Mouse (Mus musculus) midbrain, postnatal 0 days (tissue): ENCODE measurements around the gene Meis1. TPM values are rescaled to one million over a fixed set of nuclear protein-coding genes. Genes with fewer than 3 reads are reported as not detected.

Experiments
- ATAC-seq: fragments of 200-750 bp; cut with Nextera tagmentation; 2 replicates; pipeline ENCODE4 v1.8.0; 2017; ENCODE audit warnings: moderate number of reproducible peaks, mild to moderate bottlenecking, moderate TSS enrichment, moderate library complexity; ENCODE audit not compliant: low FRiP score
- DNase-seq: peaks from one replicate; pipeline ENCODE4 v3.0.0-alpha.2; 2015; ENCODE audit warnings: low spot score
- H3K27ac ChIP-seq: fragments of 300-500 bp; sonication (generic); 2 replicates; pipeline ENCODE4 v1.5.1; 2014; ENCODE audit warnings: low read depth, mild to moderate bottlenecking, low read length, mixed read lengths
- H3K27me3 ChIP-seq: fragments of 300-500 bp; sonication (generic); 2 replicates; pipeline ENCODE4 v1.6.1; 2014; ENCODE audit warnings: low read length, control low read depth, mixed read lengths; ENCODE audit not compliant: insufficient read depth
- H3K36me3 ChIP-seq: fragments of 300-500 bp; sonication (generic); 2 replicates; pipeline ENCODE4 v1.6.1; 2014; ENCODE audit warnings: low read length, control low read depth, mixed read lengths; ENCODE audit not compliant: insufficient read depth
- H3K4me1 ChIP-seq: fragments of 300-500 bp; sonication (generic); 2 replicates; pipeline ENCODE4 v1.6.1; 2014; ENCODE audit warnings: mild to moderate bottlenecking, control low read depth, antibody characterized with exemption, low read length, mixed read lengths; ENCODE audit not compliant: insufficient read depth
- H3K4me2 ChIP-seq: fragments of 300-500 bp; sonication (generic); 2 replicates; pipeline ENCODE4 v1.6.1; 2014; ENCODE audit warnings: low read depth, mild to moderate bottlenecking, low read length, mixed read lengths; ENCODE audit not compliant: poor library complexity, severe bottlenecking
- H3K4me3 ChIP-seq: fragments of 300-500 bp; sonication (generic); 2 replicates; pipeline ENCODE4 v1.5.1; 2014; ENCODE audit warnings: low read depth, mild to moderate bottlenecking, low read length, moderate library complexity
- H3K9ac ChIP-seq: fragments of 300-500 bp; sonication (generic); replicated peaks from 2 replicates; pipeline ENCODE4 v1.6.1; 2014; ENCODE audit warnings: mild to moderate bottlenecking, low read length, moderate library complexity, mixed read lengths; ENCODE audit not compliant: poor library complexity, severe bottlenecking
- H3K9me3 ChIP-seq: fragments of 300-500 bp; sonication (generic); 2 replicates; pipeline ENCODE4 v1.6.1; 2016; ENCODE audit warnings: low read length, control low read depth
- CTCF ChIP-seq: IDR thresholded peaks from 2 replicates; pipeline ENCODE4 v1.5.1; 2016; ENCODE audit warnings: antibody characterized with exemption, mild to moderate bottlenecking
- WGBS: fragments of 180-500 bp; shearing (Covaris S2); extraction: QIAGEN DNeasy Blood & Tissue Kit; methylation state at CpG from one replicate; pipeline ENCODE4 v1.1.7; 2014; 5-methylcytosine and 5-hydroxymethylcytosine counted together
- polyA plus RNA-seq: library from polyadenylated mRNA; unstranded; fragments of >200 nt; fragmentation: Nextera tagmentation; extraction: Ambion mirVana; gene quantifications from 2 replicates; pipeline ENCODE4 v1.2.1, GENCODE M21; 2015
- total RNA-seq: library from RNA; depleted of rRNA; stranded (reverse); fragments of >200 nt; gene quantifications from 2 replicates; pipeline ENCODE4 v1.2.3, GENCODE M21; 2014

Gene Meis1
- total and polyA plus RNA-seq, 2 experiments from 2014 or later, result 16.1 to 40.1 TPM

- TF ChIP-seq CTCF, result no peak
- no peak overlapping the region for H3K4me3 ChIP-seq
- no peak for DNase-seq
- H3K27me3 ChIP-seq, result no peaks in the 10 kb centered on the region
- no peaks in the 10 kb centered on the region for H3K36me3 ChIP-seq
- no peak for ATAC-seq
- H3K4me2 ChIP-seq, result no peak overlapping the region
- H3K27ac ChIP-seq, result no peak overlapping the region
- H3K4me1 ChIP-seq, result peaks cover 10% of the 10 kb centered on the region
- no peaks in the 10 kb centered on the region for H3K9me3 ChIP-seq
- H3K9ac ChIP-seq, result no peak overlapping the region
- 55% methylated on average over 4 of the region's 4 CpGs for WGBS
Observed at GRCm38 (mm10) chr11:18988637-18989263, 30.0 kb downstream of the Meis1 start.

GRCm38 (mm10) chr11:18983813-18984212, 35.0 kb downstream of the Meis1 start:
- Histone ChIP-seq H3K27ac (no peak overlapping the region), H3K4me3 (no peak overlapping the region), H3K27me3 (no peaks in the 10 kb centered on the region), H3K4me1 (no peaks in the 10 kb centered on the region), H3K9me3 (no peaks in the 10 kb centered on the region), H3K36me3 (no peaks in the 10 kb centered on the region), H3K4me2 (no peak overlapping the region), H3K9ac (no peak overlapping the region)
- WGBS, result 77% methylated on average over 2 of the region's 2 CpGs
- no peak for ATAC-seq
- no peak for DNase-seq
- TF ChIP-seq CTCF, result no peak

GRCm38 (mm10) chr11:18983294-18983693, 35.5 kb downstream of the Meis1 start:
- H3K27ac ChIP-seq, result no peak overlapping the region
- no peaks in the 10 kb centered on the region for H3K9me3 ChIP-seq
- DNase-seq, result no peak
- no peaks in the 10 kb centered on the region for H3K4me1 ChIP-seq
- no peak overlapping the region for H3K4me2 ChIP-seq
- no peak for TF ChIP-seq CTCF
- 65% methylated on average over 7 of the region's 7 CpGs for WGBS
- no peaks in the 10 kb centered on the region for H3K36me3 ChIP-seq
- H3K4me3 ChIP-seq, result no peak overlapping the region
- no peak for ATAC-seq
- H3K9ac ChIP-seq, result no peak overlapping the region
- H3K27me3 ChIP-seq, result no peaks in the 10 kb centered on the region

GRCm38 (mm10) chr11:18982331-18982730, 36.5 kb downstream of the Meis1 start:
- no peak for TF ChIP-seq CTCF
- ATAC-seq (no peak), DNase-seq (no peak)
- H3K4me3 ChIP-seq, result no peak overlapping the region
- no peak overlapping the region for H3K4me2 ChIP-seq
- no peaks in the 10 kb centered on the region for H3K27me3 ChIP-seq
- H3K36me3 ChIP-seq, result no peaks in the 10 kb centered on the region
- no peak overlapping the region for H3K9ac ChIP-seq
- WGBS, result 31% methylated on average over 3 of the region's 3 CpGs
- no peaks in the 10 kb centered on the region for H3K9me3 ChIP-seq
- H3K4me1 ChIP-seq, result no peaks in the 10 kb centered on the region
- no peak overlapping the region for H3K27ac ChIP-seq

GRCm38 (mm10) chr11:18981367-18981766, 37.4 kb downstream of the Meis1 start:
- Histone ChIP-seq H3K4me1 (no peaks in the 10 kb centered on the region), H3K9ac (no peak overlapping the region), H3K27me3 (no peaks in the 10 kb centered on the region), H3K4me2 (no peak overlapping the region), H3K36me3 (no peaks in the 10 kb centered on the region), H3K4me3 (no peak overlapping the region), H3K9me3 (no peaks in the 10 kb centered on the region), H3K27ac (no peak overlapping the region)
- TF ChIP-seq CTCF, result no peak
- DNase-seq (no peak), ATAC-seq (no peak)
- WGBS, result 34% methylated on average over 4 of the region's 4 CpGs

- 65% methylated on average over 5 of the region's 5 CpGs for WGBS
- Histone ChIP-seq H3K4me3 (no peak overlapping the region), H3K27me3 (no peaks in the 10 kb centered on the region), H3K4me1 (no peaks in the 10 kb centered on the region), H3K36me3 (no peaks in the 10 kb centered on the region), H3K4me2 (no peak overlapping the region), H3K9me3 (no peaks in the 10 kb centered on the region), H3K9ac (no peak overlapping the region), H3K27ac (no peak overlapping the region)
- ATAC-seq (no peak), DNase-seq (no peak)
- no peak for TF ChIP-seq CTCF
Observed at GRCm38 (mm10) chr11:18980615-18981014, 38.2 kb downstream of the Meis1 start.
